In the genomic region with DNA sequence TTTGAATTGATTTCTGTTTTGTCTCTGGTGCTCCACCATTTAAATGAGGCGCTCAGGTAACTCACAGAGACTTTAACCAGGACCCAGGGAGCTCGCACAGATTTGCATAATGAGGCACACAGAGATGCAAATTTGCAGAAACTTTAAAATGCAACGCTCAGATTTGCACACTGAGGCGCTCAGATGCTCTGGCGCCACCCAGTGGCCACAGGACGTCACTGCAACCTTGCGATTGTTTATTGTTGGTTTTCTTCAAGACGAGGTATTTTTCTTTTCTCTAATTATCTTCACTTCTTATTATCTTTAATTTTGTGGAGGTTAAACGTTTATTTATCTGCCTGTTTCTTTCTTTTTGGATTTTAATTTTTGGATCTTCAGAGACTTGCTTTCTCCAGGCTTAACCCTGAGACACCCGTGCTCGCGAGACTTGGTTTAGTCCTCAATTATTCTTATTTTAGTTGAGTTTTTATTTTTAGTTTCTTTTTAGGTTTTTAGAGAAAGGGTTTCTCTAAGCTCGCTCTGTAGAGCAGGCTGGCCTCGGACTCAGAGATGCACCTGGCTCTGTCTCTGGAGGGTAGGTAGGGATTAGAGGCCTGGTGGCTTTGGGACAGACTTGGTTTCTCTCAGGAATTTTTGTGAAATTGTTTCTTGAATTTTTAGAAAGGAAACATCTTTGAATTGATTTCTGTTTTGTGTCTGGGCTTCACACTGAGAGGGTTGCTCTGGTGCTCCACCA, we compare ENCODE assay signal across 8 mouse cellular contexts. TPM values are rescaled to one million over a fixed set of nuclear protein-coding genes. Genes with fewer than 3 reads are reported as not detected.
A peak's percentile ranks its signal among the peaks of the same experiment; 100 is the strongest.
DNase-seq lines count a peak whose midpoint lies in the region; ATAC-seq and TF ChIP-seq lines count a peak whose summit lies in the region.
"Not testable (repeated sequence)": the region's sequence is repeated elsewhere in the genome, so short reads cannot be mapped to it uniquely, and the experiment has no call there.

No protein-coding gene starts in this region.

- WGBS in intestine, postnatal 0 days: 63% methylated on average over 14 of the region's 14 CpGs
- WGBS in midbrain, embryonic 15.5 days: 52% methylated on average over 14 of the region's 14 CpGs
- WGBS in small intestine, adult 2 months: 63% methylated on average over 14 of the region's 14 CpGs

- not testable (repeated sequence) for H3K9ac ChIP-seq in intestine, postnatal 0 days (ENCODE audit: low read depth, low read length); midbrain, embryonic 15.5 days

- ATAC-seq in intestine, postnatal 0 days; midbrain, embryonic 15.5 days (replicated peaks): not testable (repeated sequence)

- TF ChIP-seq POLR2A in small intestine, adult 2 months (IDR thresholded peaks at IDR 0.05; ENCODE audit: low read depth, low read length): not testable (repeated sequence)

- H3K4me3 ChIP-seq in gastrocnemius, adult 2 months; intestine, postnatal 0 days (ENCODE audit: low read depth, low read length); midbrain, embryonic 15.5 days; small intestine, adult 2 months (ENCODE audit: low read depth, low read length): not testable (repeated sequence)

- not testable (repeated sequence) for TF ChIP-seq CTCF in gastrocnemius, adult 2 months (IDR thresholded peaks at IDR 0.05)
- peak; percentile 76 for TF ChIP-seq CTCF in intestine, postnatal 0 days (IDR thresholded peaks at IDR 0.05; ENCODE audit: low read depth)
- TF ChIP-seq CTCF in small intestine, adult 2 months (IDR thresholded peaks at IDR 0.05; ENCODE audit: extremely low read depth, insufficient read length, insufficient replicate concordance, low read depth, low read length): peak; percentile 60; the same call in 1 of the 2 replicates

- peaks cover 17% of the 10 kb centered on the region; the same call in 1 of the 2 replicates for H3K9me3 ChIP-seq in intestine, postnatal 0 days (ENCODE audit: control insufficient read depth)
- H3K9me3 ChIP-seq in midbrain, embryonic 15.5 days: peaks cover 15% of the 10 kb centered on the region

- not testable (repeated sequence) for H3K4me1 ChIP-seq in intestine, postnatal 0 days (replicated peaks; ENCODE audit: control insufficient read depth, insufficient read depth, low read length); midbrain, embryonic 15.5 days; small intestine, adult 2 months (ENCODE audit: control insufficient read depth, insufficient read depth, insufficient read length, low read length)

- peak; percentile 99 for DNase-seq in R1 (ENCODE audit: low read depth, low spot score)
- peak; percentile 94 to 100 for DNase-seq in cerebellum, postnatal 10 days
- peak; percentile 91 for DNase-seq in gastrocnemius, adult 2 months
- peak; percentile 100 for DNase-seq in left cerebral cortex, postnatal 25 days (ENCODE audit: low spot score in 2 of 2)
- DNase-seq in urinary bladder, postnatal 36 days (ENCODE audit: low spot score in 2 of 2): peak; percentile 85 to 94

- intact Hi-C loops in gastrocnemius, adult 2 months (cut with DNase I); left cerebral cortex, postnatal 25 days (cut with DNase I): not testable (repeated sequence)

- not testable (repeated sequence) for H3K27me3 ChIP-seq in intestine, postnatal 0 days (replicated peaks; ENCODE audit: control insufficient read depth, insufficient read depth, low read length); midbrain, embryonic 15.5 days (replicated peaks); small intestine, adult 2 months (ENCODE audit: control insufficient read depth, insufficient read depth, low read length)

- H3K27ac ChIP-seq in gastrocnemius, adult 2 months; small intestine, adult 2 months (ENCODE audit: insufficient read depth, low read depth, low read length): not testable (repeated sequence)
- H3K27ac ChIP-seq in intestine, postnatal 0 days (ENCODE audit: low read depth, low read length): 0 out of 2 replicates have a peak overlapping the region, but pooled peaks have one; percentile 6
- H3K27ac ChIP-seq in midbrain, embryonic 15.5 days: peak overlapping the region; percentile 49; the same call in 1 of the 2 replicates

- H3K4me2 ChIP-seq in intestine, postnatal 0 days (replicated peaks; ENCODE audit: low read depth); midbrain, embryonic 15.5 days: not testable (repeated sequence)

- peaks cover 16% of the 10 kb centered on the region; the same call in 1 of the 2 replicates for H3K36me3 ChIP-seq in intestine, postnatal 0 days (ENCODE audit: control insufficient read depth, insufficient read depth)
- H3K36me3 ChIP-seq in midbrain, embryonic 15.5 days (replicated peaks): peaks cover 23% of the 10 kb centered on the region
- H3K36me3 ChIP-seq in small intestine, adult 2 months (ENCODE audit: control insufficient read depth, insufficient read depth, low read length): peaks cover 29% of the 10 kb centered on the region

RNA-seq across cellular contexts. Expression of a gene that starts 10.7 kb away (rescaled TPM):
- 10 to 100 TPM; 25.3 to 29.1 TPM for total RNA-seq in gastrocnemius, adult 2 months (2021)
- polyA plus RNA-seq in intestine, postnatal 0 days (2015; fragmentation: Nextera tagmentation; extraction: Ambion mirVana): 46.8 and 66.4 TPM in 2 replicates
- total RNA-seq in left cerebral cortex, postnatal 25 days (2021): 100 to 1,000 TPM; 175 to 177 TPM
- 187 and 227 TPM in 2 replicates for polyA plus RNA-seq in midbrain, embryonic 15.5 days (2015; fragmentation: Nextera tagmentation; extraction: Ambion mirVana)
- 9.0 and 759 TPM in 2 replicates for polyA plus RNA-seq in small intestine, adult 2 months (2012; rRNA removed)
